Mouse (Mus musculus): ENCODE data around the gene Pi4kb.

- TF ChIP-seq CTCF (IDR thresholded peaks at IDR 0.05; ENCODE audit: low read depth) (no peak), EP300 (optimal IDR thresholded peaks at IDR 0.05) (no peak)
Measured at GRCm38 (mm10) chr3:94958295-94958694, 16.2 kb upstream of the Pi4kb start.
